Mouse (Mus musculus) liver, embryonic 14.5 days (tissue): ENCODE data around the gene Thbs1.

Experiments used
- CTCF ChIP-seq: IDR thresholded peaks from 2 replicates; pipeline ENCODE4 v1.5.1; 2016; ENCODE audit warnings: antibody characterized with exemption, low read depth, control low read depth
- EP300 ChIP-seq: IDR thresholded peaks from 2 replicates; pipeline ENCODE4 v1.6.1; 2016; ENCODE audit warnings: antibody characterized with exemption, low read depth

DNA sequence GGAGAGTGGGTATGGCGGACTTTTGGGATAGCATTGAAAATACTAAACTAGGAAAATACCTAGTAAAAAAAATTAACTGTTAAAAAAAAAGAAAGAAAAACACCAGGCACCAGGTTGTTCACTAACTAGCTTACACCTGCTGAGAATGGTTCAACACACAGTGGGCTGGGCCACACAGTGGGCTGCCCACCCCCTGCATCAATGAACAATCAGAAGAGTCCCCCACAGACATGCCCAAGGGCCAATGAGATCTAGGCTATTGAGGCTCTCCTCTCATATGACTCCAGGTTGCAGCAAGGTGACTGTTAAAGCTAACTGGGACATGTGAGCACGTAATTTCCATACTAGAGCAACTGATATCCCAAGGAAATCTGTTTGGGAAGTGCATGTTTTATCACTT is 54.0 kb downstream of the Thbs1 start:
- TF ChIP-seq EP300, result no peak
- no peak for TF ChIP-seq CTCF
